In the genomic region with DNA sequence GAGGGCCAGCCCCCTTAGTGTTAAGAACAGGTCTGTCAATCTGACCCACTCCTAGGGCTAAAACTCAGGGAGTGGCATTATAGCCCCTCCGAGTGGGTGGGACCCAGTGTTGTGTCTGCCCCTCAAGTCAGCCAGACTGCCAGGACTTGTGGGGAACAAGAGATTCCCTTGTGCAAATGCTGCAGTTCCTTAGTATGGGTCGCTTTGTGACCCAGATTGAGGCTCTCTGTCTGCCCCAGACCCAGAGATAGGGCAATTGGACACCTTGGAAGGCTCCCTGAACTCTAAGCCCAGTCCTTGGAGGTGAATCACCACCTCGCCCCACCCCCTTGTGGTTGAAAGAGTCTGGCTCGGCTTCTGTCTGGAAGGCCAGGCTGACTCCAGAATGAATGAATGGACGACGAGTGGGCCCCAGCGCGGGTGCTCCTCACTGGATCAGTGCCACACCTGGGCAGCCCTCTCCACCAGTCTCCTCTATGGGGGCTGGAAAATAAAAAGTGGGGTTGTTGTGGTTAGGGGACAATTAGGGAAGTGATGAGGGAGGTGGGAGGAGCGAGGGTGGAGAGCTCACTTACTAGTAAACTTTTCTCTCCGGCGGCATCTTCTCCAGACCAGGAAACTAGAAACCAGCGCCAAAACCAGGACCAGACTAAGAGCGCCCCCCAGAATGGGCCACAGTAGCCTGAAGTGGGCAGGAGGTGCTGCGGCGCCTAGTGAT, we compare ENCODE assay signal across 1 mouse cellular context.
TF ChIP-seq lines count a peak whose summit lies in the region.

No protein-coding gene starts in this region.

TF ChIP-seq in CH12.LX, 34 proteins besides CTCF, POLR2A, EP300 and RAD21:
- TF ChIP-seq TCF12 (IDR thresholded peaks at IDR 0.05; ENCODE audit: low read depth, low read length), result no peak
